Mouse (Mus musculus) stomach, embryonic 14.5 days (tissue): ENCODE results near the gene Sirt1. TPM values are rescaled to one million over a fixed set of nuclear protein-coding genes. Genes with fewer than 3 reads are reported as not detected.
A peak's percentile ranks its signal among the peaks of the same experiment; 100 is the strongest.

Experiments used
- ATAC-seq: fragments of 200-750 bp; cut with Nextera tagmentation; 2 replicates; pipeline ENCODE4 v1.8.0; 2017; ENCODE audit warnings: low read depth, moderate TSS enrichment; ENCODE audit not compliant: insufficient number of reproducible peaks, insufficient read depth, low FRiP score
- H3K27ac ChIP-seq: fragments of 300-500 bp; sonication (generic); 2 replicates; pipeline ENCODE4 v1.5.1; 2014; ENCODE audit warnings: mild to moderate bottlenecking, low read length, moderate library complexity, mixed read lengths
- H3K27me3 ChIP-seq: fragments of 300-500 bp; sonication (generic); 2 replicates; pipeline ENCODE4 v1.6.1; 2014; ENCODE audit warnings: low read length, control low read depth, mixed read lengths; ENCODE audit not compliant: control insufficient read depth, insufficient read depth
- H3K36me3 ChIP-seq: fragments of 300-500 bp; sonication (generic); 2 replicates; pipeline ENCODE4 v1.6.1; 2014; ENCODE audit warnings: mild to moderate bottlenecking, control low read depth, low read length, moderate library complexity, mixed read lengths; ENCODE audit not compliant: control insufficient read depth, insufficient read depth
- H3K4me1 ChIP-seq: fragments of 300-500 bp; sonication (generic); 2 replicates; pipeline ENCODE4 v1.6.1; 2014; ENCODE audit warnings: low read length, control low read depth, mixed read lengths; ENCODE audit not compliant: control insufficient read depth, insufficient read depth
- H3K4me2 ChIP-seq: fragments of 300-500 bp; sonication (generic); replicated peaks from 2 replicates; pipeline ENCODE4 v1.6.1; 2014; ENCODE audit warnings: low read depth, low read length, control low read depth
- H3K4me3 ChIP-seq: fragments of 300-500 bp; sonication (generic); 2 replicates; pipeline ENCODE4 v1.5.1; 2014; ENCODE audit warnings: low read depth, low read length, control low read depth
- H3K9ac ChIP-seq: fragments of 300-500 bp; sonication (generic); replicated peaks from 2 replicates; pipeline ENCODE4 v1.6.1; 2014; ENCODE audit warnings: low read depth, mild to moderate bottlenecking, control low read depth, low read length, moderate library complexity, mixed read lengths
- H3K9me3 ChIP-seq: fragments of 300-500 bp; sonication (generic); 2 replicates; pipeline ENCODE4 v1.6.1; 2016; ENCODE audit warnings: low read depth, low read length, control low read depth; ENCODE audit not compliant: control insufficient read depth
- WGBS: fragments of 180-500 bp; shearing (Covaris S2); extraction: QIAGEN DNeasy Blood & Tissue Kit; methylation state at CpG from one replicate; pipeline ENCODE4 v1.1.7; 2014; 5-methylcytosine and 5-hydroxymethylcytosine counted together
- polyA plus RNA-seq: library from polyadenylated mRNA; unstranded; fragments of >200 nt; fragmentation: Nextera tagmentation; extraction: Ambion mirVana; gene quantifications from 2 replicates; pipeline ENCODE4 v1.2.1, GENCODE M21; 2014

Sirt1 gene
- 8.1 and 8.6 TPM in 2 replicates for polyA plus RNA-seq

- H3K4me1 ChIP-seq = peaks cover 5% of the 10 kb centered on the region; the same call in 1 of the 2 replicates
- peak within 1 kb of the TSS; percentile 39 for H3K4me3 ChIP-seq
- 0 out of 2 replicates have a peak, but pooled peaks cover 2% of the 10 kb centered on the region for H3K27me3 ChIP-seq
- H3K4me2 ChIP-seq = peak within 1 kb of the TSS; percentile 55
- H3K36me3 ChIP-seq = no peaks in the 10 kb centered on the region
- H3K9me3 ChIP-seq = no peaks in the 10 kb centered on the region
- H3K27ac ChIP-seq = no peak within 1 kb of the TSS
- ATAC-seq = no peak
- WGBS = 6% methylated on average over 24 of the region's 24 CpGs
- peak within 1 kb of the TSS; percentile 18 for H3K9ac ChIP-seq
Measured at GRCm38 (mm10) chr10:63381498-63382280, at the start of gene Sirt1. Gene Sirt1 (minus strand): TSS chr10:63381704.

GRCm38 (mm10) chr10:63429785-63430305 lies 48.3 kb upstream of the Sirt1 start, which contains the start of gene Ctnna3:
Gene Ctnna3 (plus strand): TSS chr10:63430098.
- Histone ChIP-seq H3K4me3 (peak within 1 kb of the TSS; percentile 54), H3K9ac (peak within 1 kb of the TSS; percentile 11), H3K9me3 (no peaks in the 10 kb centered on the region), H3K36me3 (no peaks in the 10 kb centered on the region), H3K27me3 (no peaks in the 10 kb centered on the region), H3K4me1 (no peaks in the 10 kb centered on the region), H3K27ac (peak within 1 kb of the TSS; percentile 48), H3K4me2 (peak within 1 kb of the TSS; percentile 53)
- ATAC-seq = peak; percentile 95
- WGBS = under 1% methylated on average over 55 of the region's 55 CpGs

GRCm38 (mm10) chr10:63429380-63429779 lies 47.9 kb upstream of the Sirt1 start:
- Histone ChIP-seq H3K27me3 (no peaks in the 10 kb centered on the region), H3K27ac (peak overlapping the region; percentile 48), H3K4me3 (peak overlapping the region; percentile 54), H3K4me2 (peak overlapping the region; percentile 53), H3K36me3 (no peaks in the 10 kb centered on the region), H3K9me3 (no peaks in the 10 kb centered on the region), H3K9ac (peak overlapping the region; percentile 11; the same call in 1 of the 2 replicates), H3K4me1 (no peaks in the 10 kb centered on the region)
- under 1% methylated on average over 34 of the region's 34 CpGs for WGBS
- ATAC-seq = peak; percentile 91

- H3K4me1 ChIP-seq = no peaks in the 10 kb centered on the region
- no peaks in the 10 kb centered on the region for H3K36me3 ChIP-seq
- ATAC-seq = no peak
- H3K27me3 ChIP-seq = no peaks in the 10 kb centered on the region
- peak overlapping the region; percentile 8 for H3K9ac ChIP-seq
- H3K4me3 ChIP-seq = peak overlapping the region; percentile 54
- no peak overlapping the region for H3K27ac ChIP-seq
- H3K4me2 ChIP-seq = peak overlapping the region; percentile 53
- WGBS = 2% methylated on average over 11 of the region's 11 CpGs
- H3K9me3 ChIP-seq = no peaks in the 10 kb centered on the region
Measured at GRCm38 (mm10) chr10:63429023-63429340, 47.5 kb upstream of the Sirt1 start.

GRCm38 (mm10) chr10:63428243-63429022 lies 46.9 kb upstream of the Sirt1 start:
- ATAC-seq = no peak
- H3K4me1 ChIP-seq = no peaks in the 10 kb centered on the region
- no peaks in the 10 kb centered on the region for H3K9me3 ChIP-seq
- no peaks in the 10 kb centered on the region for H3K27me3 ChIP-seq
- peak overlapping the region; percentile 53 for H3K4me2 ChIP-seq
- H3K36me3 ChIP-seq = no peaks in the 10 kb centered on the region
- H3K4me3 ChIP-seq = peak overlapping the region; percentile 54
- H3K27ac ChIP-seq = peak overlapping the region; percentile 0; the same call in 1 of the 2 replicates
- 18% methylated on average over 19 of the region's 19 CpGs for WGBS
- H3K9ac ChIP-seq = peak overlapping the region; percentile 8

GRCm38 (mm10) chr10:63427146-63427545 lies 45.6 kb upstream of the Sirt1 start:
- 80% methylated on average over 8 of the region's 8 CpGs for WGBS
- no peak for ATAC-seq
- Histone ChIP-seq H3K4me1 (no peaks in the 10 kb centered on the region), H3K36me3 (no peaks in the 10 kb centered on the region), H3K9ac (no peak overlapping the region), H3K27me3 (no peaks in the 10 kb centered on the region), H3K4me2 (no peak overlapping the region), H3K4me3 (no peak overlapping the region), H3K27ac (no peak overlapping the region), H3K9me3 (no peaks in the 10 kb centered on the region)

GRCm38 (mm10) chr10:63424475-63424814 lies 42.9 kb upstream of the Sirt1 start:
- Histone ChIP-seq H3K9me3 (no peaks in the 10 kb centered on the region), H3K4me2 (no peak overlapping the region), H3K9ac (no peak overlapping the region), H3K36me3 (no peaks in the 10 kb centered on the region), H3K27me3 (no peaks in the 10 kb centered on the region), H3K27ac (no peak overlapping the region), H3K4me3 (no peak overlapping the region), H3K4me1 (no peaks in the 10 kb centered on the region)
- no peak for ATAC-seq

GRCm38 (mm10) chr10:63423591-63424474 lies 42.3 kb upstream of the Sirt1 start:
- Histone ChIP-seq H3K36me3 (no peaks in the 10 kb centered on the region), H3K9ac (no peak overlapping the region), H3K27ac (no peak overlapping the region), H3K4me3 (no peak overlapping the region), H3K9me3 (no peaks in the 10 kb centered on the region), H3K27me3 (no peaks in the 10 kb centered on the region), H3K4me1 (no peaks in the 10 kb centered on the region), H3K4me2 (no peak overlapping the region)
- WGBS = 90% methylated on average over 9 of the region's 9 CpGs
- no peak for ATAC-seq
